Mouse (Mus musculus): ENCODE results near the gene Acsm4.

GRCm38 (mm10) chr7:119673465-119673864 is 16.4 kb upstream of the Acsm4 start:
- TF ChIP-seq TBP (conservative IDR thresholded peaks at IDR 0.05; ENCODE audit: low read depth, low read length), result no peak
- no peak for TF ChIP-seq NRF1 (IDR thresholded peaks at IDR 0.05; ENCODE audit: low read depth, low read length)
- no peak for TF ChIP-seq HCFC1 (IDR thresholded peaks at IDR 0.05; ENCODE audit: low read depth, low read length)
- TF ChIP-seq EP300 (IDR thresholded peaks at IDR 0.05; ENCODE audit: low read length), result no peak
